ENCODE assay signal across 27 mouse cellular contexts in the genomic region with DNA sequence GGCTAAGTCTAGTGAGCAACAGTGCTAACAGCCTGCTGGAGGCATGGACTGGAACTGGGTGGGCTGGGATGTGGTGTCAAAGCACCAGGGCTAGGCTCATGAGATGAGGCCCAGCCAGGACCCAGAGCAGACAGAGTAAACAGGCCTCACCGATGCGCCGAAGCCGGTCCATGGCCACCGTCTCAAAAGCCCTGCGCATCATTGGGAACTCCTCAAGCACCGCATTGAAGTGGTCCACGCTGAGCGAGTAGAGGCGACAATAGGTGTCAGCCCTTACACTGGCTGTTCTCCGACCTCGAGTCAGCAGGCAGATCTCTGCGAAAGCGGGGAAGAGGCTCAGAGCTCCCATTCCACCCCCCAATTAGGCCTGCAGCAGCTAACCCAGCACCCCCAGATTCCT. TPM values are rescaled to one million over a fixed set of nuclear protein-coding genes. Genes with fewer than 3 reads are reported as not detected.
DNase-seq lines count a peak whose midpoint lies in the region; ATAC-seq and TF ChIP-seq lines count a peak whose summit lies in the region.
"Had no signal": no experiment of that assay in that cellular context is flagged by ENCODE, and none has a peak within 500 bp of the region (broad histone marks: within the 10 kb centered on the region; RNA-seq: fewer than 3 reads in every experiment).

No protein-coding gene starts in this region.

- H3K9me3 ChIP-seq in forebrain, embryonic 11.5 days (ENCODE audit: control insufficient read depth, low read length): no peaks in the 10 kb centered on the region
- no peaks in the 10 kb centered on the region for H3K9me3 ChIP-seq in forebrain, postnatal 0 days (ENCODE audit: low read length)
- H3K9me3 ChIP-seq in liver, postnatal 0 days (ENCODE audit: low read length): no peaks in the 10 kb centered on the region
- no peaks in the 10 kb centered on the region for H3K9me3 ChIP-seq in limb, embryonic 13.5 days
- H3K9me3 ChIP-seq: embryonic facial prominence, embryonic 15.5 days; G1E; heart, embryonic 15.5 days; hindbrain, embryonic 13.5 days; lung, embryonic 15.5 days; neural tube, embryonic 12.5 days had no signal

- no peak for TF ChIP-seq CTCF in forebrain, postnatal 0 days (IDR thresholded peaks at IDR 0.05; ENCODE audit: low read depth)
- TF ChIP-seq CTCF in liver, adult 2 months (IDR thresholded peaks at IDR 0.05; ENCODE audit: low read depth, low read length): no peak
- TF ChIP-seq CTCF in liver, postnatal 0 days (IDR thresholded peaks at IDR 0.05; ENCODE audit: low read depth): no peak
- no peak for TF ChIP-seq CTCF in layer of hippocampus, adult 2 months (conservative IDR thresholded peaks at IDR 0.05)

- H3K4me1 ChIP-seq in forebrain, embryonic 11.5 days (replicated peaks; ENCODE audit: control insufficient read depth, insufficient read depth, low read length): peaks cover 6% of the 10 kb centered on the region; the same call in 1 of the 2 replicates
- H3K4me1 ChIP-seq in forebrain, postnatal 0 days (ENCODE audit: insufficient read depth): no peaks in the 10 kb centered on the region
- no peaks in the 10 kb centered on the region for H3K4me1 ChIP-seq in liver, adult 2 months (ENCODE audit: control insufficient read depth, insufficient read depth, low read length)
- peaks cover 9% of the 10 kb centered on the region; the same call in 1 of the 2 replicates for H3K4me1 ChIP-seq in liver, postnatal 0 days (ENCODE audit: insufficient read depth)
- peaks cover 7% of the 10 kb centered on the region for H3K4me1 ChIP-seq in limb, embryonic 13.5 days

- no peaks in the 10 kb centered on the region for H3K36me3 ChIP-seq in forebrain, embryonic 11.5 days (ENCODE audit: control insufficient read depth, insufficient read depth, low read length)
- H3K36me3 ChIP-seq in forebrain, postnatal 0 days (ENCODE audit: insufficient read depth): peaks cover 35% of the 10 kb centered on the region
- peaks cover 19% of the 10 kb centered on the region for H3K36me3 ChIP-seq in liver, adult 2 months (ENCODE audit: control insufficient read depth, insufficient read depth, low read length)
- peaks cover 21% of the 10 kb centered on the region; the same call in 1 of the 2 replicates for H3K36me3 ChIP-seq in liver, postnatal 0 days (replicated peaks; ENCODE audit: insufficient read depth, low read length)
- no peaks in the 10 kb centered on the region for H3K36me3 ChIP-seq in limb, embryonic 13.5 days
- H3K36me3 ChIP-seq: embryonic facial prominence, embryonic 15.5 days; heart, embryonic 15.5 days; lung, embryonic 15.5 days had no signal

- 0 out of 2 replicates have a peak, but pooled peaks have one; percentile 35 for TF ChIP-seq POLR2A in liver, adult 2 months (IDR thresholded peaks at IDR 0.05; ENCODE audit: extremely low read depth, insufficient read depth, low read length)

- H3K27me3 ChIP-seq in forebrain, embryonic 11.5 days (ENCODE audit: control insufficient read depth, insufficient read depth, low read length): peaks cover 5% of the 10 kb centered on the region
- H3K27me3 ChIP-seq in forebrain, postnatal 0 days (ENCODE audit: insufficient read depth, low read length): no peaks in the 10 kb centered on the region
- H3K27me3 ChIP-seq in liver, adult 2 months (ENCODE audit: control insufficient read depth, insufficient read depth, low read length): no peaks in the 10 kb centered on the region
- peaks cover 8% of the 10 kb centered on the region; the same call in 1 of the 2 replicates for H3K27me3 ChIP-seq in liver, postnatal 0 days (ENCODE audit: insufficient read depth, low read length)
- peaks cover 72% of the 10 kb centered on the region for H3K27me3 ChIP-seq in limb, embryonic 13.5 days

- H3K9ac ChIP-seq in forebrain, embryonic 11.5 days (ENCODE audit: low read length): no peak overlapping the region
- H3K9ac ChIP-seq in forebrain, postnatal 0 days: no peak overlapping the region
- no peak overlapping the region for H3K9ac ChIP-seq in liver, adult 2 months (ENCODE audit: low read depth, low read length)
- H3K9ac ChIP-seq in liver, postnatal 0 days (replicated peaks): no peak overlapping the region
- no peak overlapping the region for H3K9ac ChIP-seq in limb, embryonic 13.5 days
- H3K9ac ChIP-seq: embryonic facial prominence, embryonic 15.5 days; hindbrain, embryonic 13.5 days; lung, embryonic 15.5 days; neural tube, embryonic 12.5 days had no signal

- WGBS in forebrain, embryonic 11.5 days: 68% methylated on average over 14 of the region's 14 CpGs
- WGBS in forebrain, postnatal 0 days: 73% methylated on average over 14 of the region's 14 CpGs
- WGBS in liver, adult 2 months: 66% methylated on average over 14 of the region's 14 CpGs
- 73% methylated on average over 14 of the region's 14 CpGs for WGBS in liver, postnatal 0 days (ENCODE audit: insufficient replicate concordance)
- WGBS in limb, embryonic 13.5 days: 73% methylated on average over 14 of the region's 14 CpGs

- no peak for TF ChIP-seq EP300 in liver, postnatal 0 days (IDR thresholded peaks at IDR 0.05; ENCODE audit: low read depth)

- H3K4me2 ChIP-seq in forebrain, embryonic 11.5 days (ENCODE audit: low read depth, low read length, severe bottlenecking): no peak overlapping the region
- no peak overlapping the region for H3K4me2 ChIP-seq in forebrain, postnatal 0 days (ENCODE audit: low read depth)
- H3K4me2 ChIP-seq in liver, postnatal 0 days (ENCODE audit: low read depth, low read length): no peak overlapping the region
- peak overlapping the region; percentile 63; the same call in 1 of the 2 replicates for H3K4me2 ChIP-seq in limb, embryonic 13.5 days (replicated peaks)

- no peak overlapping the region for H3K27ac ChIP-seq in forebrain, embryonic 11.5 days (ENCODE audit: low read depth, low read length)
- no peak overlapping the region for H3K27ac ChIP-seq in forebrain, postnatal 0 days (ENCODE audit: low read depth, low read length)
- no peak overlapping the region for H3K27ac ChIP-seq in liver, adult 2 months (replicated peaks; ENCODE audit: insufficient read depth, low read depth, low read length)
- H3K27ac ChIP-seq in liver, postnatal 0 days (ENCODE audit: low read depth): no peak overlapping the region
- no peak overlapping the region for H3K27ac ChIP-seq in limb, embryonic 13.5 days
- no peak overlapping the region for H3K27ac ChIP-seq in layer of hippocampus, adult 2 months
- H3K27ac ChIP-seq: embryonic facial prominence, embryonic 15.5 days; heart, adult 2 months; heart, embryonic 15.5 days; hindbrain, embryonic 13.5 days; kidney, postnatal 0 days; lung, embryonic 15.5 days; macrophage; neural tube, embryonic 12.5 days had no signal

- no peak overlapping the region for H3K4me3 ChIP-seq in forebrain, embryonic 11.5 days (ENCODE audit: low read depth, low read length)
- no peak overlapping the region for H3K4me3 ChIP-seq in forebrain, postnatal 0 days (ENCODE audit: low read depth, low read length)
- no peak overlapping the region for H3K4me3 ChIP-seq in liver, adult 2 months (ENCODE audit: insufficient read depth, low read depth, low read length)
- no peak overlapping the region for H3K4me3 ChIP-seq in liver, postnatal 0 days (ENCODE audit: low read depth, low read length)
- no peak overlapping the region for H3K4me3 ChIP-seq in limb, embryonic 13.5 days
- H3K4me3 ChIP-seq in layer of hippocampus, adult 2 months: no peak overlapping the region
- H3K4me3 ChIP-seq: heart, adult 2 months; hindbrain, embryonic 13.5 days; neural tube, embryonic 12.5 days had no signal

- no peaks in the 10 kb centered on the region for H3K79me2 ChIP-seq in liver, adult 2 months (ENCODE audit: control insufficient read depth, insufficient read depth, low read length)

- peak; percentile 42 for DNase-seq in forebrain, embryonic 11.5 days (ENCODE audit: low spot score)
- no peak for DNase-seq in forebrain, postnatal 0 days
- DNase-seq in liver, adult 2 months (ENCODE audit: extremely low read depth, low read depth, low spot score): peak; percentile 48
- DNase-seq in liver, postnatal 0 days: no peak
- DNase-seq in layer of hippocampus, adult 2 months (ENCODE audit: low spot score in 2 of 2): no peak
- DNase-seq in thymus, postnatal 25 days: no peak
- DNase-seq: cerebellum, adult 9-11 months; gastrocnemius, postnatal 10 days; heart, adult 2 months; layer of hippocampus, postnatal 36 days; right cerebral cortex, adult 18-20 months; thymus, postnatal 14 days had no signal

- ATAC-seq in forebrain, embryonic 11.5 days (replicated peaks; ENCODE audit: low FRiP score): no peak
- no peak for ATAC-seq in forebrain, postnatal 0 days
- ATAC-seq in liver, postnatal 0 days: no peak
- ATAC-seq in limb, embryonic 13.5 days (ENCODE audit: low FRiP score, low read depth): no peak
- ATAC-seq: activated CD4-positive, CD25-positive, alpha-beta regulatory T cell, adult 4 months; CD4-positive, CD25-positive, alpha-beta regulatory T cell, adult 4 months; inflammation-experienced regulatory T-cells, adult 6 months had no signal

RNA-seq across cellular contexts. Expression of a gene that starts 11.4 kb away (rescaled TPM):
- polyA plus RNA-seq in forebrain, embryonic 11.5 days (2014; fragmentation: Nextera tagmentation; extraction: Ambion mirVana): 6.3 and 6.7 TPM in 2 replicates
- 44.9 and 45.5 TPM in 2 replicates for total RNA-seq in forebrain, postnatal 0 days (2014; rRNA removed)
- polyA plus RNA-seq in forebrain, postnatal 0 days (2015; fragmentation: Nextera tagmentation; extraction: Ambion mirVana): 22.7 and 30.3 TPM in 2 replicates
- total RNA-seq in liver, adult 2 months (2014; rRNA removed): 0.09 and 0.20 TPM in 2 replicates
- polyA plus RNA-seq in liver, adult 2 months (2012; rRNA removed): 0.19 and 0.44 TPM in 2 replicates
- 0.19 and 0.49 TPM in 2 replicates for polyA plus RNA-seq in liver, postnatal 0 days (2015; fragmentation: Nextera tagmentation; extraction: Ambion mirVana)
- 2.0 and 3.0 TPM in 2 replicates for polyA plus RNA-seq in limb, embryonic 13.5 days (2015; fragmentation: Nextera tagmentation; extraction: Ambion mirVana)
- 10 to 100 TPM; 10.2 to 13.3 TPM for total RNA-seq in layer of hippocampus, adult 2 months (2021)

RNA-seq across cellular contexts. Expression of a gene that starts 12.6 kb away (rescaled TPM):
- 2.1 and 2.8 TPM in 2 replicates for polyA plus RNA-seq in forebrain, embryonic 11.5 days (2014; fragmentation: Nextera tagmentation; extraction: Ambion mirVana)
- 0.08 and 0.76 TPM in 2 replicates for total RNA-seq in forebrain, postnatal 0 days (2014; rRNA removed)
- polyA plus RNA-seq in forebrain, postnatal 0 days (2015; fragmentation: Nextera tagmentation; extraction: Ambion mirVana): 0.19 TPM in 1 of 2 replicates, not detected in the other
- 69.7 and 91.1 TPM in 2 replicates for total RNA-seq in liver, adult 2 months (2014; rRNA removed)
- polyA plus RNA-seq in liver, adult 2 months (2012; rRNA removed): 387 and 512 TPM in 2 replicates
- 18.6 and 27.8 TPM in 2 replicates for polyA plus RNA-seq in liver, postnatal 0 days (2015; fragmentation: Nextera tagmentation; extraction: Ambion mirVana)
- polyA plus RNA-seq in limb, embryonic 13.5 days (2015; fragmentation: Nextera tagmentation; extraction: Ambion mirVana): 0.33 and 0.68 TPM in 2 replicates
- total RNA-seq in layer of hippocampus, adult 2 months (2021): not detected
- total RNA-seq: heart, adult 2 months; layer of hippocampus, postnatal 36 days; left cerebral cortex, postnatal 36 days had no signal
- polyA plus RNA-seq: activated CD4-positive, CD25-positive, alpha-beta regulatory T cell, adult 4 months; CD4-positive, CD25-positive, alpha-beta regulatory T cell, adult 4 months; frontal cortex, adult 2 months; inflammation-experienced regulatory T-cells, adult 6 months; macrophage; testis, adult 2 months had no signal

RNA-seq across cellular contexts. Expression of a gene that starts 16.0 kb away (rescaled TPM):
- 34.7 and 40.8 TPM in 2 replicates for polyA plus RNA-seq in forebrain, embryonic 11.5 days (2014; fragmentation: Nextera tagmentation; extraction: Ambion mirVana)
- total RNA-seq in forebrain, postnatal 0 days (2014; rRNA removed): 35.6 and 43.1 TPM in 2 replicates
- polyA plus RNA-seq in forebrain, postnatal 0 days (2015; fragmentation: Nextera tagmentation; extraction: Ambion mirVana): 11.2 and 12.8 TPM in 2 replicates
- total RNA-seq in liver, adult 2 months (2014; rRNA removed): 7.4 and 9.3 TPM in 2 replicates
- 14.6 and 23.9 TPM in 2 replicates for polyA plus RNA-seq in liver, adult 2 months (2012; rRNA removed)
- polyA plus RNA-seq in liver, postnatal 0 days (2015; fragmentation: Nextera tagmentation; extraction: Ambion mirVana): 5.0 and 5.7 TPM in 2 replicates
- polyA plus RNA-seq in limb, embryonic 13.5 days (2015; fragmentation: Nextera tagmentation; extraction: Ambion mirVana): 32.3 and 36.6 TPM in 2 replicates
- total RNA-seq in layer of hippocampus, adult 2 months (2021): 10 to 100 TPM; 47.8 to 56.1 TPM

RNA-seq across cellular contexts. Expression of a gene that starts 28.7 kb away (rescaled TPM):
- polyA plus RNA-seq in forebrain, embryonic 11.5 days (2014; fragmentation: Nextera tagmentation; extraction: Ambion mirVana): 92.5 and 107 TPM in 2 replicates
- total RNA-seq in forebrain, postnatal 0 days (2014; rRNA removed): 44.3 and 63.7 TPM in 2 replicates
- 116 and 124 TPM in 2 replicates for polyA plus RNA-seq in forebrain, postnatal 0 days (2015; fragmentation: Nextera tagmentation; extraction: Ambion mirVana)
- 9.1 and 15.6 TPM in 2 replicates for total RNA-seq in liver, adult 2 months (2014; rRNA removed)
- polyA plus RNA-seq in liver, adult 2 months (2012; rRNA removed): 105 and 120 TPM in 2 replicates
- 50.1 and 52.2 TPM in 2 replicates for polyA plus RNA-seq in liver, postnatal 0 days (2015; fragmentation: Nextera tagmentation; extraction: Ambion mirVana)
- polyA plus RNA-seq in limb, embryonic 13.5 days (2015; fragmentation: Nextera tagmentation; extraction: Ambion mirVana): 115 and 119 TPM in 2 replicates
- 10 to 100 TPM; 67.1 to 69.0 TPM for total RNA-seq in layer of hippocampus, adult 2 months (2021)

RNA-seq across cellular contexts. Expression of a gene that starts 34.4 kb away (rescaled TPM):
- 26.3 and 27.8 TPM in 2 replicates for polyA plus RNA-seq in forebrain, embryonic 11.5 days (2014; fragmentation: Nextera tagmentation; extraction: Ambion mirVana)
- 8.9 and 12.7 TPM in 2 replicates for total RNA-seq in forebrain, postnatal 0 days (2014; rRNA removed)
- 23.8 and 31.8 TPM in 2 replicates for polyA plus RNA-seq in forebrain, postnatal 0 days (2015; fragmentation: Nextera tagmentation; extraction: Ambion mirVana)
- 0.09 and 0.54 TPM in 2 replicates for total RNA-seq in liver, adult 2 months (2014; rRNA removed)
- 1.8 and 4.1 TPM in 2 replicates for polyA plus RNA-seq in liver, adult 2 months (2012; rRNA removed)
- polyA plus RNA-seq in liver, postnatal 0 days (2015; fragmentation: Nextera tagmentation; extraction: Ambion mirVana): 1.4 and 2.1 TPM in 2 replicates
- 34.0 and 35.2 TPM in 2 replicates for polyA plus RNA-seq in limb, embryonic 13.5 days (2015; fragmentation: Nextera tagmentation; extraction: Ambion mirVana)
- total RNA-seq in layer of hippocampus, adult 2 months (2021): 10 to 100 TPM; 61.6 to 61.7 TPM

Comparison
In these comparisons a context has a peak if more than half of its experiments do, and no peak if none do; other contexts are left out.
1. DNase-seq: peak in forebrain, embryonic 11.5 days (single experiment) and liver, adult 2 months (single experiment); none in forebrain, postnatal 0 days (single experiment), liver, postnatal 0 days (single experiment), layer of hippocampus, adult 2 months (0 of 2) and thymus, postnatal 25 days (single experiment).
2. RNA of a gene that starts 12.6 kb away (polyA plus RNA-seq): 387 to 512 TPM in liver, adult 2 months; 18.6 to 27.8 TPM in liver, postnatal 0 days, 2.1 to 2.8 TPM in forebrain, embryonic 11.5 days, 0.33 to 0.68 TPM in limb, embryonic 13.5 days and 0.19 TPM in forebrain, postnatal 0 days; every median in the first group is over 10 times any median in the second.